Mouse (Mus musculus): Measurements from ENCODE around the gene Kcnh4.

Gene Kcnh4

DNA sequence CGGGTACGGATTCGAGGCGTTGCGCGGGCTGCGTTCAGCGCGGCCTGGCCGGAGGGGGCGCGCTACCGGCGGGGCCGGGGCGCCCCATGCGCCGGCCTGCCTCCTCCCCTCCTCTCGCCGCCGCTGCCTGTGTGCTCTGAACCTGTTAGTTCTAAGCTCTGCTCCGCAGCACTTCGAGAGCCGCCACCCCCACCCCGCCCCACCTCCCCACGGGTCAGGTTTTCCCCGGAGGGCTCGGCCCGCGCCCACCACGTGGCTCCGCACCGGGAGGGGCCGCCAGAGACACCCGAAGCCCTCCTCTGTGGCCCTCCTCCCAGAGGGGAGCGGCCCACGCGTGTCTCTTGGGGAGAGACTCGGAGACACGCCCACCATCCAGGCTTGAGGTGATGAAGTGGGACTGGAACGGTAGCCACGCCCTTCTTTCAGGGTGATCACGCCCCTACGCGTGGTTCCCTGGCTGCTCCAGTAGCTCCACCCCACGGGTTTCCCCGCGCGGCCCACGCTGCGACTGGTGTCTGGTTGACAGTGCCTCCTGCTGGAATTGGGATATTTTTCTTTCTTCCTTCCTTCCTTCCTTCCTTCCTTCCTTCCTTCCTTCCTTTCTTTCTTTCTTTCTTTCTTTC is at the start of gene Kcnh4:
TSS of gene Kcnh4 (minus strand) at position 332 of the 623 bp plus-strand sequence.
- DNase-seq, result peak; percentile 42 to 62

DNA sequence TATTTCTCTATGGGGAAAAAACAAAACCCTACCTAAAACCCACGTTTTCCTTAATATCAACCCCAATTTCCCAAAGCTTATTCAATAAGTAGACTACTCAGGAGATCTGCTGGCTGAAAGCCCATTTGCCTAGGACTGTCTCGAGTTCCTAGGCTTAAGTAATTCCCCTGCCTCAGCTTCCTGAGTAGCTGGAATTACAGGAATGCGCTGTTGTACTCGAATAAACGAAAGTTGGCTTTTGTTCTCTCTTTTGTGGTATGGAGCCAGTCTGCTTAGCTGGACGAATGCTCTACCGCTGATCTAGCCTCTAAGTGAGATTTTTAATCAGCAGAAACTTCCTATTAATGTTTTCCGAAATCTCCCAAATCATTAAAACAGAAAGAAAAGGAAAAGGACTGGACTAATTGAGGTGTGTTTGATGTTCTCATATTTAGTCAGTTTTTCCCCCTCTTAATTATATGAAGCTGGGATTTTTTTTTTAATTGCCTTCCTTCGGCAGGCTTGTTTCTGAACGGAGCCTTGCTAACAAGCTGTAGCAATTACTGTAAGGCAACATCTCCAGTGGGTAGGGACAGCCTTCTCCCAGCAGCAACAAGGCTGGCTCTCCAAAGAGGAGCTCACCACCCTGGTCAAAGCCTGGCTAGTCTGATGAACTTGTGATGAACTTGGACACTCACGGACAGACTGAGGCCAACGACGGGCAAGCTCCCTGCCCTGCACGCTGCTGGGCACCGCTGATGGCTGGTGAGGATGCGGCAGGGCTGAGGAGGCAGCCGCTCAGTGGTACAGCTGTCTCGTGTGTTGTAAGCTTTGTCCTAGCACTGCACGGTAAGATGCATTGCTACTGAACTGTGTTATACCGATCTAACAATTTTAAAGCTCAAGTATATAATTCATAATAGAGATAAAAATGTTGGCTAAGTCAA is 46.9 kb upstream of the Kcnh4 start:
- DNase-seq, result no peak

DNA sequence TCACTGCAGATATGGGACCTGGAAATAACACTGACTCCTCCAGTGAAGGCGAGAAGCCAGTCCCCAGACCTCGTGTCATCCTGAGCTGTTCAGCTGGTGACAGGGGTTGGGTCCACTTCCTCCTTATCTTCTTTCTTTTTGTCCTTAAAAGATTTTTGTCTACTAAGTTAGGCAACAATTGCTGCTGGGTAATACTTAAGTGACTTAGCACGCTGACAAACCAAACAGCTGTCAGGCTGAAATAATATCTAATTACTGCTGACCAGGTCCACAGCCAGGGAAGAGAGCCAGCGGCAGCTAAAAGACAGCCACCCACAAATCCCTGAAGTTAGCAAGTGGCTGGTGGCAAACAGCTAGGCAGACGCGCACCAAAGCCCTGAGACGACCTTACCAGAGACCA is 45.8 kb upstream of the Kcnh4 start:
- DNase-seq, result no peak

DNA sequence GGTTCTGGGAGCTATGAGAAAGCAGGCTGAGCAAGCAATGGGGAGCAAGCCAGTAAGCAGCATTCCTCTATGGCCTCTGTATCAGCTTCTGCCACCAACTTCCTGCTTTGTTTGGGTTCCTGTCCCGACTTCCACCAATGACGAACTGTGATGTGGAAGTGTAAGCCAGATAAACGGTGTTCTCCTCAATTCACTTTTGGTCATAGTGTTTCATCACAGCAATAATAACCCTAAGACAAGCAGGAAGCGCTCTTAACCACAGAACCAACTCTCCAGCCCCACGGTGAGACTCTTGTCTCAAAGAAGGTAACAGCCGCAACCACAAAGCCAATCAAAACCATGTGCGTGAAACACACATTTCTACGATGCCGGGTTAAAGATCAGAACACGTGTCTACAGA is 44.7 kb upstream of the Kcnh4 start:
- no peak for DNase-seq

DNA sequence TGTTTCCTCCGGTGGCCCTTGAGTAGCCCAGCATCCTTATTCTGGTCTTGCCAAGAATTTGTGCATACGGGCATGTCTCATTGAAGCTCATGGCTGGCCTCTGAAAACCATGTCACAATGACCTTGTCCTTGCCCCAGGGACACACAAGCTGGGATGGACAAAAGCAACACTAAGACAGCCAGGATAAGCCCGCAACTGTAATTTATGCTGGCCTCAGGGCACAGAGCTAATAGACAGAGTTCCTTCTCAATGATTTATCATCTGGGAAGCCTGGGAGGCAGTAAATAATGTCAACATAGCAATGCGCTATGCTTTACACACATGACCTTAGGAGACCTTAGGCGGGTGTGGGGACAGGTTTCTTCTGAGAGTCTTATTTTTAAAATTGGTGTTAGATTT is 39.7 kb upstream of the Kcnh4 start:
- no peak for DNase-seq

DNA sequence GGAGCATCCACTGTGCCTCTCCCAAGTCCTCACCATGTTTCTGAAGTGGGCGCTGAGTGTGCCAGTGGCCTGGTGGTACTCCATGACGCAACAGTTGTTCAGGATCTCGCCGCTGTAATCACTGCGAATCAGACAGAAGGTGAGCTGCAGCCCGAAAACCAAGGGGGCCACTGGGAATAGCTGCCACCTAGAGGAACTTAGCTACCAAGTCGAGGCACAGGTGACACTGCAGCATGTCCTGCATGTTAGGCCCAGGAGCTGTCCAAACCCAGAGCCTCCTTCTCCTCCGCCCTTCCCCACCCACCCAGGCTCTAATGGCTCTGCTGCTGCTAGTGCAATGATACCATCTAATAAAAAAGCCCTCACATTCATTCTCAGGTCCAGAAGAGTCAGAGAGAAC is 36.8 kb upstream of the Kcnh4 start:
- DNase-seq, result no peak

DNA sequence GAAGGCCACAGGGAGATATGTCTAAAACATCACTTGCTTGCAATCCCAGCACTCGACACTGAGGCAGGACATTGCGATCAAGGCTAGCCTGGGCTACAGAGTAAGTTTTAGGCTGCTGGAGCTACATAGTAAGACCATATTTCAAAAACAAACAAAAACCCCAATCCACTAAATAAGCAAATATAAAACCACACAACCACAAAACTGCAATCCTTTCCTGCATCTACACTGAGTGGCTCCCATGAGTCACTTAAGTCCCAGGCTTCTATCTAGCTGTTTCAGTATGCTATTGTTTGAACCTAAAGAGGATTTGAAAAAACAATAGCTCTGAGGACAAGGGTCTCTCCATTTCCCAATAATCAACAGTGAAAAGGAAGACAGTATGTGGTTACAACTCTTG is 35.6 kb upstream of the Kcnh4 start:
- DNase-seq, result no peak

DNA sequence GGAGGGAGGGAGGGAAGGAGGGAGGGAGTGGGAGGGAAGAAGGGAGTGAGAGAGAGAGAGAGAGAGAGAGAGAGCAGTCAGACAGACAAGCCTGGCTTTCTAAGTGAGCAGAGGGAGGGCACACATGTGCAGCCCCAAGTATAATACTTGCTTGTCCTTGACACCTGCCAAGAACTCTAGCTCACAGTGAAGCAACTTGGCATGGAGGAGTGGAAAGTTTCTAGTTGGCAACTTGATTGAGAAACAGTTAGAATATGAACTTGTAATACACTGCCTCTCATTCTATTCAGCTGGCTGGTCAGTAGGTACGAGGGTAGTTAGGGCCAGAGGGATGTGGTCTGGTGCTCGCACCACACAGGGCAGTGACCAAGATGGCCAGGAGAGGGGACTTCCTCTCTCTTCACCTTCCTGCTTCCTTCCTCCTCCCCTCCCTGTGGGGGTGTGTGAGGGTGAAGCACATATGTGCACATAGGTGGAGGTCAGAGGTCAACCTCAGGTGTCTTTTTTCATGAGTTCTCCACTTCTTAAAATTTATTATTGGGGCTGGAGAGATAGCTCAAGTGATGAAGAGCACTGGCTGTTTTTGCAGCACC is 31.8 kb upstream of the Kcnh4 start:
- no peak for DNase-seq

DNA sequence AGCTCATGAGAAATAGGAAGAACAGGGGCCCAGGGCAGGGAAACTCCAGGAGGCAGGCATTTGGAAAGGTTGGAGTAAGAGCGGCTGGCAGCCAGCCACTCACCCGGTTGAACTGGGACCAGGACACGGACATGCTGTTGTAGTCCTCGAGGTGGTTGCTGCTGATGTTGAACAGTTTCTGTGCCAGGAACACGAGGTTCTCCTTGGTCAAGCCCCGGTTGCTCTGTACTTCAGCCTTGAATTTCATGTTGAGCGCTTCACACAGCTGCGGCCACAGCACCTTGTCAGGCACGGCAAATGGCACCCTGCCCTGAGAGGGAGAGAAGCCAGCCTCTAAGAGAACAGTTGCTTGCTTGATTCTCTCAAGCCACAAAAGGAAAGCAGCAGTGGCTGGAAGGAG is 30.9 kb upstream of the Kcnh4 start:
- DNase-seq, result peak; percentile 73 to 79

DNA sequence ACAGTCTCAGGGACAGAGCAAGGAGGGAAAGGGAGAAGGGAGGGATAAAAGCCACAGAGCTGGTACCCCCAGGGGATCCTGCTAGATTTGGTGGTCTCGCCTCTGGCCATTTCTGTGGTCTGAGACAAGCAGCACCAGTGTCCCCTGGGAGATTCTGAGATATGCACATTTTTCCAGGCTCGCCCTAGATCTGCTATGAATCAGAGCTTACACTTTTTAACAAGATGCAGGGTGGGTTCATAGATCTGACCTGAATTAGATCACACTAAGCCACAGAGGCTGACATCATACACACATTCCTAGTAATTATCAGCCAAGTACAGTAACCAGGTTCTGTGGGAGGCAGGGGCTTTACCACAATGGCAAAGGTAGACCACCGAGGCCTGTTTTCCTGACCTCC is 30.0 kb upstream of the Kcnh4 start:
- no peak for DNase-seq

DNA sequence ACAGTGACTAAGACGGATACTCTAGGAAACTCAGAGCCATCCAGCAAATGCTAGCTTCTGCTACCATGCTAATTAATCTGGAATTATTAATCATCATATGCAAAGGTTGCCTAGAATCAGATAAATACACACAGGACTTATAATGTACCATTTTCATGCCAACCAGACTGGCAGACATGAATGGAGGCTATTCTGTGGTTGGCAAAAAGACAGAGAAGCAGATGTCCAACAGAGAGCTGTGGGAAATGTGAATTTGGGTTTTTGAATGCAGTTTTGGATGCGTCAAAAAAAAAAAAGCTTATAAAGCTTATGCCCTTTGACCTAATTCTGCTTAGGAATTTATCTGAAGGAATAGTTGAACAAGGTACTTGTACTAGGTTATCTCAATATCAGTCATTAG is 26.0 kb upstream of the Kcnh4 start:
- DNase-seq, result peak in 1 of 2 experiments; percentile 46

DNA sequence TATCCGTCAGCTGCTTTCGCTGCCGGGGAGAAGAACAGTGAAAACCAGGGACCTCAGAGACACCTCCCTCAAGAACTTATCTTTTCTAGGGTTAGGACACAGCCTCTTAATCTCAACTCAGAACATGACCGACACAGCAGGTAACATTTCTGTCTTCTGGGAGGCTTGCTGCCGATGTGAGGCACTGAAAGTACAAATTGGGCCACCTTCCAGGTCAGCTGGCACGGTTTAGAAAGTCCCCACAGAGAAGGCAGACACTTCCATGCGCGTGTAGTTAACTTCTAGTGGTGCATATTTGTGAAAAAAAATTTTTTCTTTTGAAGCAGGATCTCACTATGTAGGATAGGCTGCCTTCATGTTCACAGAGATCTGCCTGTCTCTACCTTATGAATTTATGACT is 24.5 kb upstream of the Kcnh4 start:
- peak; percentile 55 for DNase-seq

DNA sequence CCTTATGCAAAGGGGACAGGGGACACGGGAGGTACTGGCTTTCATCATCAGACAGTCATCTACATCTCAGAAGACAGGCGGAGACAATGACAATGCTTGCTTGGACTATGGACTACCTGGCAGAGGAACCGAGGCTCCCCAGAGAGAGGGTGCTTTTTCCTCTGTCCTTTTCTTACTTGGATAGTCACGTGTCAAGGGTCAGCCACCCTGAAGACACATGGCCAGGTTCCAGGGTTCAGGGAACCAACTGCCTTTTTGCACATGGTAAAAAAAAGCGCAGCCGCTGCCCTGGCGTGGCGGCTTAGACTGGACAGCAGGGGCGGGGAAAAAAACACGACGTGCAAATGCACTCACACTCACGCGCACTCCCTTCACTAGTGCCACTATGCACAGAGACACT is 22.8 kb upstream of the Kcnh4 start:
- no peak for DNase-seq

DNA sequence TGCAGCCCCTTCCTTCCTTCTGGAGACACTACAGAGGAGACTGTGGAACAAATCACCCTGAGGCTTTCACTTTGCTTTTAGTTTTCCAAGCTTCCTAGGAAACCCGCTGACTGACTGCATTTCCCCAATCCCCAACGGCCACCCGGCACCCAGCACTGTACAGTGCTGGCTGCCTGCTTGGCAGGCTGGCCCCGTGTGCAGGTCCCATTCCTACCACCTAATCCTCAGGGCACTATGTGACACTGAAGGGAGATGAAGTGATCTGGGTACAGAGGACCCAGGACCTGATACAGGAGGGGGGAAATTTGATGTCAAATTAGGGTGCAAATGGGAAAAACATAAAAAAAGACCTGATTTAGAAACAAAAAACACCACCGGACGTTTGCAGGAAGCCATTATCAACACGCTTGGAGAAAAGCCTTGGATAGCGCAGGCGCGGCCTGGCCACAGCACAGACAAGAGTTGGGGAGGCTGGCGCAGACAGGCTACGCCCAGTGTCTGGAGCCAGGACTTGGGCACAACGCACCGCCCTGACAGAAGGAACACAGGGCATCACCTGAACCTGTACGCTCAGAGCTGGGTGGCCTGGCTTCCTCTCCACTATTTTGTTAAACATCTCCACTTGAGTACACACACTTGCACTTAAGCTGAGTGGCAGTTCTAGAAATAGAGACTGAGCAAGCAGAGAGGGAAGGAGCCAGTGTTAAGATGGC is 22.2 kb upstream of the Kcnh4 start:
- DNase-seq, result no peak

DNA sequence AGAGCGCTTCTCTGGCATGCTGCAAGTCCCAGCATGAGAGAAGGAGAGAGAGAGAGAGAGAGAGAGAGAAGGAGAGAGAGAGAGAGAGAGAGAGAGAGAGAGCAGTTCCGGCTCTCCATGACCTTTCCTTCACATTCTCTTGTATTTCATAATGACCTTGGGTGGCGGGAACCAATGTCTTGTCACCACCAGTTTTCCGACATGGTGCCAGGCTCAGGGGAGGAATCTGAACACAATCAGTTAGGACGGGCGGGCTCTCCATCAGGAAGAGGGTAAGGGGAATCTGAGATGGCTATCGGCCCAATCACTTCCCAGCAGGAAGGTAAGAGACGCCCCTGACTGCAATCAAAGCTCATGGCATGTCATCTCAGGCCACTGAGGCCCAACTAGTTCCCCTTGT is 20.5 kb upstream of the Kcnh4 start:
- DNase-seq, result no peak

DNA sequence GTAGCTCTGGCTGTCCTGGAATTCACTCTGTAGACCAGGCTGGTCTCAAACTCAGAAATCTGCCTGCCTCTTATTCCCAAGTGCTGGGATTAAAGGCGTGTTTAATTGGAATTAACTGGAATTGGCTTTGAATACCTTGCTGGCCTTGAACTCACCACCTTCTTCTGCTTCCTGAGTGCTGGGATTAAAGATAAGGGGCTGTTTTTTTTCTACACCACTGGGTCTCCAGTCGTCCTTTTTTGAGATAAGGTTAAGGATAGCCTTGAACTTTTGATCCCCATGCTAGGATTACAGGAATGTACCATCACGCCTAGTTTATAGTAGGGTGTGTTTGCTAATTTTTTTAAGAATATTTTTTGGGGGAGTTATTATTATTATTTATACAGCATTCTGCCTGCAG is 18.3 kb upstream of the Kcnh4 start:
- DNase-seq, result no peak

DNA sequence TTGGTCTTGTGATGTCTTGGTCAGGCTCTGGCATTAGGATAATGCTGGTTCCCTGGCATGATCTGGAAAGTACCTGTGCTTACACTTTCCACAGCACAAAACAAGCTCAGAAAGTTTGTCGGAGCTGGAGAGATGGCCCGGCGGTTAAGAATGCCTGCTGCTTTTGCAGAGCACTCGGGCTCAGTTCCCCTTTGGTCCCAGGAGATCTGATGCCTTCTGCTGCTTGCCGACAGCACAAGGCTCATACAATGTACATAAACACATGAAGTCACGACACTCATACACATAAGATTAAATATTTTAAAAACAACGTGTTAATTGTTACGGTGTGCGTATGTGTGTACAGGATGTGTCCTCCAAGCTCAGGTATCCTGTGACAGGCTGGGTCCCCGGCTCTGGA is 16.2 kb upstream of the Kcnh4 start:
- DNase-seq, result no peak

DNA sequence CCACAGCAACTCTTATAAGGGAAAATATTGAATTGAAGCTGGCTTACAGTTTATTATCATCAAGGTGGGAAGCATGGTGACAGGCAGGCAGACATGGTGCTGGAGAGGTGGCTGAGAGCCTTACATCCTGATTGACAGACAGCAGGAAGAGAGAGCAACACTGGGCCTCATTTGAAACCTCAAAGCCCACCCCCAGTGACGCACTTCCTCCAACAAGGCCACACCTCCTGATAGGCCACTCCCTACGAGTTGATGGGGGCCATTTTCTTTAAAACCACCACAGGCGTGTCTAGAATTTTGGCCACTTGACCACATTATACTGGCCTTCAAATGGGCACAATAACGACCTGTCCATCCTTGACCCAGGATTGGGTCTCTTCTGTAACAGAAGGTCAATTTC is 14.5 kb upstream of the Kcnh4 start:
- no peak for DNase-seq

DNA sequence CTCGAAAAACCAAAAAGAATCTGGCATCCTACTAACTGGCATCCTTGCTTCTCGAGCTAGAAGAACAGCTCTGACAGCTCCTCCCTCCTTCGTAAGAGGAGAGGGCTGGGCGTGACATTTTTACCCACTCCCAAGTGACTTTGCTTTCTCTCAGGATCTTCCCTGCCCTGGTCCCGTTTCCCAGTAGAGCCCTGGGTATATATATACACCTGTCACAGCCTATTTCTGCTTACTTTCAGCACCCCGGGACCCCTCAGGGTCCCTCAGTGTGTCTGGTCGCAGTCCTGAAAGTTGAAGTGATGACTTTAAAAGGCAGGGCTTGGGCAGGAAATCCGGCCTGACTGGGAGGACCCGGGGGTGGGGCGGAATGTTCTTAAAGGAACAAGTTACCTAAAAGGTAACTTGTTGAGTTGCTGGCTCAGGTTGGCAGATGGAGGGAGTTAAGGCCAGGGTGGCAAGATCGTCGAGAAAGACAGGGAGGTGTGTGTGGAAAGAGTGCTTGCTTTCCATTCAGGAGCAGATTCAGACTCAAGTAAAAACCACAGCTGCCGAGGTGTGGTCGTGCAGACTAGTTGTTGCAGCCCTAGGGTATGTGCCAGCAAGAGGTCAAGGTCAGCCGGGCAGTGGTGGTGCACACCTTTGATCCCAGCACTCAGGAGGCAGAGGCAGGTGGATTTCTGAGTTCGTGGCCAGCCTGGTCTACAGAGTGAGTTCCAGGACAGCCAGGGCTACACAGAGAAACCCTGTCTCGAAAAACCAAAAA is 11.1 kb upstream of the Kcnh4 start, which contains the start of gene Ghdc:
TSS of gene Ghdc (minus strand) at position 312 of the 763 bp plus-strand sequence.
- peak; percentile 72 to 78 for DNase-seq

DNA sequence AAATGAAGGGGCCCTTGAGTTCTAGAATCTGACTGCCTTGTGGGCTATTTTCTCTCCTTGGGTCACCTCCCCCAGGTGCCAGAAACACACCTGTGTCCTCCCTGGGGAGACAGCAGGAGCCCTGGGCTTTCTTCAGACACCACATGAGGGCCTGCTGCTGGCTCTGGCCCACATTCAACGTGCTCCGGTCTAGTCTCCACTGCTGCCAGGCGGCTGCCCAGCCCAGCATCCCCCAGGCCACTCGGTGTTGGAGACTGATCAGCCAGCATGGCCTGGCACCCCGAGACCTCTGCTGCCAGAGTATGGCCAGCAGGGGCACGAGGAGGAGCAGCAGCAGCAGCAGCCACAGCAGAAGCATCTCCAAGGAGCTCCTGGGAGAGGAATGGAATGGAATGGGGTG is 10.2 kb upstream of the Kcnh4 start:
- no peak for DNase-seq

DNA sequence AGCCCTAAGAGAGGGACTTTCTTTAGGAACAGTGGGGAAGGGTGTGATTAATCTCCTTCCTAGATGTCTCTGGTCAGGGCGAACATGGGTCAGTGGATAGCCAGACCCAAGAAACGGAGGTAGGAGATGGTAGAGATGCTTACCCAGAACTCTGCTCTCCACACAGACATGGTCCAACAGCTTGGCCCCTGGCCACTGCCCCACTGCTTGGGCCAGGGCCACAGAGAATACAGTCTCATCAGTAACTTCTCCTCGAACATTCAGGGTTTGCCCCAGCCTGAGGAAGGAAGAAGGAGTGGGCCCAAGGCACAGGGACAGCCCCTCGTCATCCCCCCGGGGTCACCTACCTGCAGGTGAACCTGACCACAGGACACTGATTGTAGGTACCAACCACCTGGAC is 8.1 kb upstream of the Kcnh4 start:
- DNase-seq, result no peak

DNA sequence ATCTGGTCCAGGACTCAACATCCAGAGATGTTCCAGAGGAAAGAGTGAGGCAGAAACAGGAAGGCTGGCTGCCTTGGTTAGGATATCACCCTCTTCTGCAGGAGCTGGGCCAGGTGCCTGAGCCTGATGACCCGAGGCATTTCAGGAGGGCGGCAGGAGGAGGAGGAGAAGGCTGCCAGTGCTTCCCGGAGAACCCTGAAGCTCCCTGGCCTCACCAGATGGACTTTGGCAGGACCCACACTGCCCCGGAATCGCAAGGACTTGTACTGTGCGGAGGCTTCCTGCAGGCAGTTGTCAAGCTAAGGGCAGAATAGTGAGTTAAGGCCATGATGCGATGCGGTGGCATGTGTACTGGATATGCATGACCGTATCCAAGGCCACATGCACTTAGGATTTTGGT is 7.0 kb upstream of the Kcnh4 start:
- DNase-seq, result no peak

DNA sequence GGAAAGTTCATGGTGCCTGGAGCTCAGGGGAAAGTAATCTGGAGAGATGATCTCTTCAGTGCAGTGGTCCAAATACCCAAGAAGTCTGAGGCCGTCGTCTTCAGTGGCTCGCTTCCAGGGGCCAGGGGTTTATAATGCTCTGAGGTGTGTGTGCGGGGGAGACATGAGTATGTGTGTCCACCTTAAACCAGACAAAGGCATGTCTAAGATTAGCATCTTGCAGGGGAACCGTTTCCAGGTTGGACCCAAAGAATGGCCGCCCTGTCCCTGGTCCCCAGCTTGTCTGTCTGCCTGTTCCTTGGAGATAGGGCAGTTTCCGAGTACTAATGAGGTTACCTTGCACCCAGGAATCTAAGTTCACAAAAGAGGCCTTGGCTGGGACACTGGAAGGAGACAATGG is 3.1 kb upstream of the Kcnh4 start, which contains the start of gene Hcrt:
TSS of gene Hcrt (minus strand) at position 101 of the 400 bp plus-strand sequence.
- no peak for DNase-seq
